Mouse (Mus musculus): ENCODE data around the gene Slc25a29. TPM values are rescaled to one million over a fixed set of nuclear protein-coding genes. Genes with fewer than 3 reads are reported as not detected.
"Not testable (repeated sequence)": the region's sequence is repeated elsewhere in the genome, so short reads cannot be mapped to it uniquely, and the experiment has no call there.

Gene Slc25a29
- polyA plus RNA-seq, 1 experiment from 2014 or later, result 3.1 TPM

DNA sequence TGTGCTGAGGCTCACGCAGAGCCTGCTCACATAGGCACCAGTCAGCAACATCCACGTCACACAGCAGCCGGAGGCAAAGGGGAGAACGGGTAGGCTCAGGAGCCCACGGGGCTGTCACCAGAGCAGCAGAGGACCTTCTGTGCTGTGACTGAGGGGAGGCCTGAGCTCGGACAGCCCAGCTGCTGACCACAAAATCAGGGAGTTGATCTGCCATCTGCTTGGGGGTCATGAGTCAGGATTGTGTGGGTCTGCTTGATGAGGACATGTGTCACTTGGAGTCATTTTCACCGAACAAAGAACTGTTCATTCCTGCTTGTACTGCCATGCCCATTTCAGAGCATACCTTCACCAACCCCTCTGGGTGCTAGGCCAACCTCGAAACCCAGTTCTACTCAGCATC, 20.5 kb upstream of the Slc25a29 start:
- no peaks in the 10 kb centered on the region for H3K27me3 ChIP-seq
- no peak overlapping the region for H3K4me2 ChIP-seq
- no peak overlapping the region for H3K27ac ChIP-seq
- H3K9me3 ChIP-seq (replicated peaks), result no peaks in the 10 kb centered on the region
- ATAC-seq (replicated peaks; ENCODE audit: insufficient number of reproducible peaks, insufficient read depth, low FRiP score, low read depth), result no peak
- peaks cover 14% of the 10 kb centered on the region; the same call in 1 of the 2 replicates for H3K36me3 ChIP-seq
- no peaks in the 10 kb centered on the region for H3K4me1 ChIP-seq (replicated peaks)
- H3K4me3 ChIP-seq, result no peak overlapping the region
- WGBS, result 84% methylated on average over 8 of the region's 8 CpGs
- no peak overlapping the region for H3K9ac ChIP-seq

DNA sequence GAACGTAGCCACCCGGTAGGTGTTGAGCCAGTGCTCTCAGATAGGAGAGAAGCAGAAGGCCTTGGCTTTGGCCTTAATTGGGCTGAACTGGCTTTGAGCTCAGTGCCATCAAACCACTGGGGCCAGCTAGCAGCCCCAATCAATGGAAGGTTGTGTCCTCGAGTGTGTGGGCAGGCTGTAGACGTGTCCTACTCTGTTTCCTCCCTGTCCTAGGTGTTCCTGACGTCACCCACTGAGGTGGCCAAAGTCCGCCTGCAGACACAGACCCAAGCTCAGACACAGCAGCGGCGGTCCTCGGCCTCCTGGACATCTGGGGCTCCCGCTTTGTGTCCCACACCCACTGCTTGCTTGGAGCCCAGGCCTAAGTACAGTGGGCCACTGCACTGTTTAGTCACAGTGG, 19.4 kb upstream of the Slc25a29 start:
- peaks cover 8% of the 10 kb centered on the region; the same call in 1 of the 2 replicates for H3K36me3 ChIP-seq
- WGBS, result 81% methylated on average over 10 of the region's 10 CpGs
- H3K4me1 ChIP-seq (replicated peaks), result no peaks in the 10 kb centered on the region
- no peak overlapping the region for H3K4me2 ChIP-seq
- ATAC-seq (replicated peaks; ENCODE audit: insufficient number of reproducible peaks, insufficient read depth, low FRiP score, low read depth), result no peak
- no peak overlapping the region for H3K4me3 ChIP-seq
- H3K9me3 ChIP-seq (replicated peaks), result no peaks in the 10 kb centered on the region
- H3K27ac ChIP-seq, result no peak overlapping the region
- no peak overlapping the region for H3K9ac ChIP-seq
- no peaks in the 10 kb centered on the region for H3K27me3 ChIP-seq

DNA sequence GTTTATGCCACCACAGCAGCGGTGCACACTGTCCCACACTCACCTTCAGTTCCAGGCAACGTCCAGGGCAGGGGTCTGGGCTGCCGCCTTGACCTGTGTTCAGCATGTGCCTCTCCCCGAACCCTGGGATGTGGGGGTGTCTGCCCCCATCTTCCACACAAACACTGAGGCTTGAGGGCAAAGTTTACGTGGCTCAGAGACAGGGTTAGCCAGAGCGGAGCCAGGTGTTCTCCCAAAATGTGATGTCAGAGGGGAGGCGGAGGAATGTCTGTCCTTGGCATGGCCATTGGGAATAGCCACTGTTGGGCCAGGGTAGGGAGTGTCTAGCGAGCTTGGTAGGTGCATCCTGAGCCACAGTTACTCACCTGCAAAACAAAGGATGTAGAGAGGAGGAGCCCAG, 17.1 kb upstream of the Slc25a29 start:
- 89% methylated on average over 8 of the region's 8 CpGs for WGBS
- Histone ChIP-seq H3K36me3 (no peaks in the 10 kb centered on the region), H3K9me3 (replicated peaks) (no peaks in the 10 kb centered on the region), H3K4me3 (no peak overlapping the region), H3K4me2 (no peak overlapping the region), H3K27ac (no peak overlapping the region), H3K9ac (no peak overlapping the region), H3K27me3 (no peaks in the 10 kb centered on the region), H3K4me1 (replicated peaks) (no peaks in the 10 kb centered on the region)
- ATAC-seq (replicated peaks; ENCODE audit: insufficient number of reproducible peaks, insufficient read depth, low FRiP score, low read depth), result no peak

DNA sequence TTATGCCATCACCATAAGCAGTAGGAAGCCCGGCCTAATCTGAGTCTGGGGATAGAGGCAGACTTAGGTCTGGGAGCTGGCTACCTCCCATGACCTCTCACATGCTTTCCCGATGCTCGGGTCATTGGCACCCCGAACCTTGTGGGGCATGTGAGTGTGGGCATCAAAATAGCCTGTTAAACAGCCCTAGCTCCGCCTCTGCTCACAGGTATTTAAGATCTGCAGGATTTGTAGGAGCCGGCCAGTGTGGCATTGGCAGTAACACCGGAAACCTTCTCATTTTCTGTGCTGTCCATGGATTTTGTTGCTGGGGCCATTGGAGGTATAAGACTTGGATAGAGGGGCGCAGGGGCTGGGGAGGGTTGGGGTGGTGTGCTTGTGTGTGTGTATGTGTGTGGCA, 15.2 kb upstream of the Slc25a29 start:
- Histone ChIP-seq H3K9ac (no peak overlapping the region), H3K4me1 (replicated peaks) (no peaks in the 10 kb centered on the region), H3K9me3 (replicated peaks) (no peaks in the 10 kb centered on the region), H3K27ac (no peak overlapping the region), H3K27me3 (no peaks in the 10 kb centered on the region), H3K4me3 (no peak overlapping the region), H3K36me3 (no peaks in the 10 kb centered on the region), H3K4me2 (no peak overlapping the region)
- no peak for ATAC-seq (replicated peaks; ENCODE audit: insufficient number of reproducible peaks, insufficient read depth, low FRiP score, low read depth)
- 80% methylated on average over 8 of the region's 8 CpGs for WGBS

DNA sequence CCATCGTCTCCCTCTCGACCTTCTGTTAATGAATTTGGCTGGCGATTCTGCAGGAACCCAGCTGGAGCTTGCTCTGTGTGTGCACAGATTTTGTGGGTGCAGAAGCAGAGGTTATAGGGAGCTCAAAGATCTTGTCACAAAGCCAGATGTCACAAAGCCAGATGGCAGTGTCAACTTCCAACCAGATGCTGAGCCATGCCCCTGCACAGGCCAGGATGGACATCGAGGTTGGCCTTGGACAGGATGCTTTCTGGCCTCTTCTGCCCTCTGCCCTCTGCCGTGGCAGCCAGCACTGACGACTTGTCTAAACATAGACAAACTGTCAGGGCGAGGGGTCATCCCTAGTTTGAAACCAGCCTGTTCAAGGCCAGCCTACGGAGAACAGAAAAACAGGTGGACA, 14.4 kb upstream of the Slc25a29 start:
- no peak for ATAC-seq (replicated peaks; ENCODE audit: insufficient number of reproducible peaks, insufficient read depth, low FRiP score, low read depth)
- Histone ChIP-seq H3K4me1 (replicated peaks) (no peaks in the 10 kb centered on the region), H3K4me3 (no peak overlapping the region), H3K27me3 (no peaks in the 10 kb centered on the region), H3K27ac (no peak overlapping the region), H3K4me2 (no peak overlapping the region), H3K9ac (no peak overlapping the region), H3K36me3 (peaks cover 2% of the 10 kb centered on the region; the same call in 1 of the 2 replicates), H3K9me3 (replicated peaks) (no peaks in the 10 kb centered on the region)
- 67% methylated on average over 8 of the region's 8 CpGs for WGBS

DNA sequence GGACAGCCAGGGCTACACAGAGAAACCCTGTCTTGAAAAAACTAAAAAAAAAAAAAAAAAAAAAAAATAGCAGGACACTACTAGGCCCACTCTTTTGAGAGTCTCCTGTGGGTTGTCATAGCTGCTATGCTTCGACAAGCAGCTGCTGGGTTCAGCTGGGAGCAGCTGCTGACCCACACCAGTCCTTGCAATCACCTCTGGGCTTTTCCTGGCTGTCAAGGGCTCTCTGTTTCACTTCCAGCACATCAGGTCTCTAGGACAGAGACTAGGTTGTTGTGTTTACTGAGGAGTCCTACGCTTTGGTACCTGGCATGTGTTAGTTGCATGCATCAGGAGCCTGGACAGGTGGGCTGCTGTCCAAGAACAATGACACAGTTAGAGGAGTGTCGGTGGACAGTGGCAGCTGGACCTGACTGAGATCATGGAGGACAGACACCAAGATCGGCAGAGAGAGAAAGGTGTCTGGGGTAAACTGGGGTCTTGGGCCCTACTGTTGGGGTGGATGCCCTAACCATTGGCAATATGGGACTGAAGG, 13.9 kb upstream of the Slc25a29 start:
- H3K9me3 ChIP-seq (replicated peaks), result no peaks in the 10 kb centered on the region
- no peak overlapping the region for H3K4me3 ChIP-seq
- no peak for ATAC-seq (replicated peaks; ENCODE audit: insufficient number of reproducible peaks, insufficient read depth, low FRiP score, low read depth)
- WGBS, result 78% methylated on average over 4 of the region's 4 CpGs
- H3K4me1 ChIP-seq (replicated peaks), result no peaks in the 10 kb centered on the region
- H3K27ac ChIP-seq, result no peak overlapping the region
- no peak overlapping the region for H3K4me2 ChIP-seq
- H3K9ac ChIP-seq, result no peak overlapping the region
- peaks cover 7% of the 10 kb centered on the region; the same call in 1 of the 2 replicates for H3K36me3 ChIP-seq
- H3K27me3 ChIP-seq, result no peaks in the 10 kb centered on the region

DNA sequence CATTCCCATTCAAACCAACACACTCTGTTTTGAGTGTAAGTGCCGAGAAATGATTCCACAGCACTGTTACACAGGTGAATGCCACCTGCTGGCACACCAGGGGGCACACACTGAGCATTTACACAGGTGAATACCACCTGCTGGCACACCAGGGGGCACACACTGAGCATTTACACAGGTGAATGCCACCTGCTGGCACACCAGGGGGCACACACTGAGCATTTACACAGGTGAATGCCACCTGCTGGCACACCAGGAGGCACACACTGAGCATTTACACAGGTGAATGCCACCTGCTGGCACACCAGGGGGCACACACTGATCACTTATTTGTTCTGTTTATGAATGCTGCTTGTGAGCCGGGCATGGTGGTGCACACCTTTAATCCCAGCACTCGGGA, 12.3 kb upstream of the Slc25a29 start:
- not testable (repeated sequence) for H3K9ac ChIP-seq; ATAC-seq (replicated peaks; ENCODE audit: insufficient number of reproducible peaks, insufficient read depth, low FRiP score, low read depth); H3K9me3 ChIP-seq (replicated peaks); H3K4me1 ChIP-seq (replicated peaks); H3K27me3 ChIP-seq; H3K4me3 ChIP-seq; H3K4me2 ChIP-seq; H3K27ac ChIP-seq
- 86% methylated on average over 3 of the region's 3 CpGs for WGBS
- H3K36me3 ChIP-seq, result peaks cover 18% of the 10 kb centered on the region

DNA sequence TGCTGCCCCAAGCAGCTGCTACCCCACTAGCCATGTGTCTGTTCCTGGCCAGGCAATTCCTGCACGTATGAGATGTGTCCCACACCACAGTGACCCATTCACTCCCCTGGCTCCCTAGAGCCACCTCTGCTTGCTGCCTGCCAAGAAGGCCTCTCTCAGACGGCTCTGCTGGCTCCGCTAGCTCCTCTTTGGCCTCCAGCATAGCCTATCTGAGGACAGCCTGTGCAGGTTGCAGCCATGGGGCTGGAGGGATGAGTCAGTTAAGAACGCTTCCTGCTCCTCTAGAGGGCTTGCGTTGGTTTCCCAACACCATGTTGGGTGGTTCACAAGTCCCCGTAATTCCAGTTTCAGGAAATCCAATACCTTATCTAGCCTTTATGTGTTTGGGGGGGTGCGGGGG, 7.0 kb upstream of the Slc25a29 start:
- Histone ChIP-seq H3K36me3 (peaks cover 37% of the 10 kb centered on the region), H3K4me1 (replicated peaks) (peaks cover 8% of the 10 kb centered on the region)
- 84% methylated on average over 7 of the region's 7 CpGs for WGBS

DNA sequence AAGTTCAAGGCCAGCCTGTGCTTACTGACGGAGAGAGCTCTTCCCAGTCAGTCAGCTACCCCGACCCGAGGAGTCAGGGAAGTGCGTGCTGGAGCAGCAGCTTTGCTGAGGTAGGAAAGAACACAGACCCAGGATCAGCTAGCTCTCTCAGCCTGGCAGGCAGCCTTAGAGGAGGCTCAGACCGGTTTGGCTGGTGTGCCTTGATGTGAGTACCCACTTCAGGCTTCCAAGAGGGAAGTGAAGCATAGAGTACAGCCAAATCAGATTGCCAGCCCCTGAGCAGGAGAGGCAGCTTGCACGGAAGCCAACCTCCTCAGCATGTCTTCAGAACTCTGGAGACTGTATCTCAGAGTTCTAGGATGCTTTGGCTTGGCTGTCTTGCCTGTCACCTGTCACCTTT, 5.5 kb upstream of the Slc25a29 start:
- ATAC-seq (replicated peaks; ENCODE audit: insufficient number of reproducible peaks, insufficient read depth, low FRiP score, low read depth), result no peak
- Histone ChIP-seq H3K27ac (no peak overlapping the region), H3K9me3 (replicated peaks) (no peaks in the 10 kb centered on the region)

More for the DNA sequence above, 7.0 kb upstream of the Slc25a29 start:
- ATAC-seq (replicated peaks; ENCODE audit: insufficient number of reproducible peaks, insufficient read depth, low FRiP score, low read depth), result no peak
- Histone ChIP-seq H3K4me2 (no peak overlapping the region), H3K27me3 (no peaks in the 10 kb centered on the region), H3K9me3 (replicated peaks) (no peaks in the 10 kb centered on the region), H3K27ac (no peak overlapping the region), H3K9ac (no peak overlapping the region), H3K4me3 (no peak overlapping the region)

DNA sequence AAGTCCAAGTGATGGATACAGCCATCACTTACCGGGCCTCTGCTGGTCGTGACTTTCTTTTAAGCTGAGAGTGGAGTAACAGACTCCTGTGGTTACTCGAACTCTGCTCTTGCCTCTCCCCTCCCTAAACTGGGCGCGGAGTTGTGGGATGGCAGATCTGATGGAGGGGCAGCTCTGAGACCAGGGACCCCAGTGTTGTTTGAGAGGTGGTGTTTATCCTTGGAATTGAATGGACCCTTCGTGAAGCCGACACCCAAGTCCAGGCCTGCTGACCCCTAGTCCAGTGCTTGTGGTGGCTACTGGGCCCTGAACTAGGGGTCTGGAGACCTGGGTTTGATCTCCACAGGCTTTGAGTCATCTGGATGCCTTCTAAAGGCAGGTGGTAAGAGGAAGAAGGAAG, 1.0 kb upstream of the Slc25a29 start:
- peaks cover 32% of the 10 kb centered on the region for H3K4me1 ChIP-seq (replicated peaks)
- no peaks in the 10 kb centered on the region for H3K27me3 ChIP-seq
- peak overlapping the region; percentile 76 for H3K9ac ChIP-seq
- H3K4me2 ChIP-seq, result peak overlapping the region; percentile 98
- peaks cover 12% of the 10 kb centered on the region for H3K36me3 ChIP-seq
- 48% methylated on average over 7 of the region's 7 CpGs for WGBS
- H3K27ac ChIP-seq, result peak overlapping the region; percentile 84
- peak overlapping the region; percentile 83 for H3K4me3 ChIP-seq
- ATAC-seq (replicated peaks; ENCODE audit: insufficient number of reproducible peaks, insufficient read depth, low FRiP score, low read depth), result no peak
- no peaks in the 10 kb centered on the region for H3K9me3 ChIP-seq (replicated peaks)

More for the DNA sequence above, 5.5 kb upstream of the Slc25a29 start:
- no peak overlapping the region for H3K9ac ChIP-seq
- H3K27me3 ChIP-seq, result no peaks in the 10 kb centered on the region
- WGBS, result 78% methylated on average over 6 of the region's 6 CpGs
- no peak overlapping the region for H3K4me3 ChIP-seq
- H3K4me2 ChIP-seq, result no peak overlapping the region
- H3K36me3 ChIP-seq, result peaks cover 37% of the 10 kb centered on the region
- peaks cover 20% of the 10 kb centered on the region for H3K4me1 ChIP-seq (replicated peaks)

DNA sequence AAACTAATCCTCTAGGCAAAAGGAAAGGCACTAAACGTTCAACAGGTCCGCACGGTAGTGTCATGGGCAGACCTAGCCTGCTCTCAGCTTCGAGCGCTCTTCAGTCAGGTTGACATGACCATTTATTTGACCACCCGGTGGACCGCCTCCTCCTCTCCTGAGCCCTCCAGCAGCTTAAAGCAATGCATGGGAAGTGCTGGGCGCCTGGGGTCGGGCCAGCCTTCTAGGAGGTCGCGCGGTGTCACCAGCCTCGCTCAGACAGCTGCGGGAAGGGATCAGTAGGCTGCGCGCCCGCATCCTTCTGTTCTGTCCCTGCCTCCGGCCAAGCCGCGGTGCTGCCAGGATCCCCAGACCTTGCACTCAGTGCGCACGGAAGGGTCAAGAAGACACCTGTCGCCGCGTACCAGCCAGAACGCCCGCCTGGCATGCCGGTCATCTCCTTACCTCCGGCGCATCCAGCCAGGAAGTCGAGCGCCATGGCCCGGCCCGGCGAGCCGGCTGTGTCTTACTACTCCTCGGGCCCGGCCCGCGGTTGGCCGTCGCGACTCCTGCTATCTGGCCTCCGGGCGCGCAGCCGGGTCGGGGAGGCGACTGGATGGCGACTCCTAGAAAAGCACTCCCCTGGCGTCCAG, 359 bp downstream of the Slc25a29 start:
- ATAC-seq (replicated peaks; ENCODE audit: insufficient number of reproducible peaks, insufficient read depth, low FRiP score, low read depth), result no peak
- H3K4me1 ChIP-seq (replicated peaks), result peaks cover 30% of the 10 kb centered on the region
- H3K27ac ChIP-seq, result peak overlapping the region; percentile 62
- H3K9ac ChIP-seq, result peak overlapping the region; percentile 73
- H3K9me3 ChIP-seq (replicated peaks), result no peaks in the 10 kb centered on the region
- H3K4me2 ChIP-seq, result peak overlapping the region; percentile 98
- H3K36me3 ChIP-seq, result peaks cover 4% of the 10 kb centered on the region
- H3K4me3 ChIP-seq, result peak overlapping the region; percentile 83
- no peaks in the 10 kb centered on the region for H3K27me3 ChIP-seq
- WGBS, result 4% methylated on average over 51 of the region's 51 CpGs

DNA sequence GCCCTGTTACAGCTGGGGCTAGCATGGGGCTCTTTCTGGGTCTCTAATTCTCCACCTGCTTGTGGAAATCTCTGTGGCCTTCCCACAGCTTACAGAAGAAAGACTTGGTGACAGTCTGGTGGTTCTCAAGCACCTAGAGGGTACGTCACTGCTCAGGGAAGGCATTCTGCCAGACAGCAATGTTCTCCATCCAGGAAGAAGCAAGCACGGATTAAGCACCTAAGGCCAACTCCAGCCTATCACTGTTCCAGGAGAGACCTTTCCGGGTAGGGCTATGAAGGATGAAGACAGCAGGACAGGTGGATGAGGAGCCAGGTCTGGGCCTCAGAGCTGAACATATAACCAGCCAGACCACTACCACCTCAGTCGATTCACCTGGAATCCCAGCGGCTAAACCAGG, 897 bp downstream of the Slc25a29 start:
- Histone ChIP-seq H3K9ac (no peak overlapping the region), H3K27me3 (no peaks in the 10 kb centered on the region), H3K27ac (no peak overlapping the region), H3K9me3 (replicated peaks) (no peaks in the 10 kb centered on the region), H3K4me2 (peak overlapping the region; percentile 98), H3K4me1 (replicated peaks) (peaks cover 30% of the 10 kb centered on the region), H3K36me3 (peaks cover 2% of the 10 kb centered on the region), H3K4me3 (peak overlapping the region; percentile 83)
- no peak for ATAC-seq (replicated peaks; ENCODE audit: insufficient number of reproducible peaks, insufficient read depth, low FRiP score, low read depth)
- 41% methylated on average over 5 of the region's 5 CpGs for WGBS
